Mouse (Mus musculus): Measurements from ENCODE around the gene Slc35a1. TPM values are rescaled to one million over a fixed set of nuclear protein-coding genes. Genes with fewer than 3 reads are reported as not detected.

The Slc35a1 gene
- 25.2 TPM for polyA plus RNA-seq (2015; fragmentation: Illumina TruSeq; extraction: RNeasy Lipid Tissue Mini Kit (QIAGEN cat#74804); ENCODE audit: low read depth, low replicate concordance)

GRCm38 (mm10) chr4:34686874-34687567 lies at the start of gene Slc35a1:
Gene Slc35a1, minus strand, starts transcription at chr4:34687438.

GRCm38 (mm10) chr4:34729851-34730341 lies 42.7 kb upstream of the Slc35a1 start, which contains the start of gene Cfap206:
Gene Cfap206, minus strand, starts transcription at chr4:34730206.

GRCm38 (mm10) chr4:34614630-34615094 lies 72.6 kb downstream of the Slc35a1 start, which contains the start of the genes Orc3 and Rars2:
Gene Orc3, minus strand, starts transcription at chr4:34614944.
Gene Rars2, plus strand, starts transcription at chr4:34614957.

Other genes starting within 250 kb of the Slc35a1 start
- gene Akirin2, start 136.5 kb downstream of the Slc35a1 start, polyA plus RNA-seq (2015; fragmentation: Illumina TruSeq; extraction: RNeasy Lipid Tissue Mini Kit (QIAGEN cat#74804); ENCODE audit: low read depth, low replicate concordance) = 96.3 TPM
- 46.9 TPM for gene Orc3, start 72.5 kb downstream of the Slc35a1 start, polyA plus RNA-seq (2015; fragmentation: Illumina TruSeq; extraction: RNeasy Lipid Tissue Mini Kit (QIAGEN cat#74804); ENCODE audit: low read depth, low replicate concordance)
- gene Rars2, start 72.5 kb downstream of the Slc35a1 start, polyA plus RNA-seq (2015; fragmentation: Illumina TruSeq; extraction: RNeasy Lipid Tissue Mini Kit (QIAGEN cat#74804); ENCODE audit: low read depth, low replicate concordance) = 23.1 TPM
- 4.6 TPM for gene Cfap206, start 42.8 kb upstream of the Slc35a1 start, polyA plus RNA-seq (2015; fragmentation: Illumina TruSeq; extraction: RNeasy Lipid Tissue Mini Kit (QIAGEN cat#74804); ENCODE audit: low read depth, low replicate concordance)
- not detected for gene Gm136, start 68.8 kb upstream of the Slc35a1 start, polyA plus RNA-seq (2015; fragmentation: Illumina TruSeq; extraction: RNeasy Lipid Tissue Mini Kit (QIAGEN cat#74804); ENCODE audit: low read depth, low replicate concordance)
- gene Smim8, start 91.0 kb upstream of the Slc35a1 start, polyA plus RNA-seq (2015; fragmentation: Illumina TruSeq; extraction: RNeasy Lipid Tissue Mini Kit (QIAGEN cat#74804); ENCODE audit: low read depth, low replicate concordance) = 42.5 TPM
- 10.1 TPM for gene Zfp292, start 195.5 kb upstream of the Slc35a1 start, polyA plus RNA-seq (2015; fragmentation: Illumina TruSeq; extraction: RNeasy Lipid Tissue Mini Kit (QIAGEN cat#74804); ENCODE audit: low read depth, low replicate concordance)
- gene Cga, start 206.3 kb upstream of the Slc35a1 start, polyA plus RNA-seq (2015; fragmentation: Illumina TruSeq; extraction: RNeasy Lipid Tissue Mini Kit (QIAGEN cat#74804); ENCODE audit: low read depth, low replicate concordance) = not detected